8 mouse cellular contexts compared by ENCODE assay signal in the genomic region with DNA sequence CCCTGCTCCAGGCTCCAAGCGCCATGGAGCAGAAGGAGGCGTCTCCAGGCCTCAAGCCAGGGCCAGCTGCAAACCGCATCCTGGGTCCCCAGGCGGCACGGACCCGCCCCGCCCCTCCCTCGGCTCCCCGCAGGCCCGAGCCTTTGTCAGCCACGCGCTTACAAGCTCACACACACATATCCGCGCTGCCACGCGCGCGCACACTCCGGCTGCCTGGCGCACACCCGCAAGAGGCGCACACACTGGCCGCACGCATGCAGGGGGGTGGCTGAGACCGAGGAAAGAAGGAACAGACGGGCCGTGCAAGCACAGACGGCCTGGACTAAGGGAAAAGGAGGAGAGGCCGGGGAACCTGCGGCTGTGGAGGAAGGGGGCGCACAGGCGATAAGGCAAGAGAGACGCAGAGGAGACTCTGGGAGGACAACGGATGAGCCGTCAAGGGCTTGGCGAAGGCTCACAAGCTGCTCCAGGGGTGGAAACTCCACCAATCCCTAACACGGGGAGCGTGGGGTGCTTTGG. TPM values are rescaled to one million over a fixed set of nuclear protein-coding genes. Genes with fewer than 3 reads are reported as not detected.
DNase-seq lines count a peak whose midpoint lies in the region; ATAC-seq and TF ChIP-seq lines count a peak whose summit lies in the region.

No protein-coding gene starts in this region.

- no peaks in the 10 kb centered on the region for H3K27me3 ChIP-seq in cerebellum, adult 2 months (ENCODE audit: control insufficient read depth, insufficient read depth, low read length)
- peaks cover 25% of the 10 kb centered on the region for H3K27me3 ChIP-seq in liver, embryonic 13.5 days

- peak overlapping the region; percentile 55 for H3K4me3 ChIP-seq in cerebellum, adult 2 months (replicated peaks; ENCODE audit: insufficient read depth, low read depth, low read length)
- peak overlapping the region; percentile 67 for H3K4me3 ChIP-seq in liver, embryonic 13.5 days (replicated peaks)

- no peaks in the 10 kb centered on the region for H3K4me1 ChIP-seq in cerebellum, adult 2 months (ENCODE audit: control insufficient read depth, insufficient read depth, low read length)
- H3K4me1 ChIP-seq in liver, embryonic 13.5 days (replicated peaks): peaks cover 71% of the 10 kb centered on the region

- DNase-seq in kidney, adult 18-20 months: peak; percentile 46
- no peak for DNase-seq in kidney, adult 11 months
- peak; percentile 36 to 38 for DNase-seq in cerebellum, adult 2 months
- peak; percentile 57 to 69 for DNase-seq in frontal cortex, postnatal 14 days (ENCODE audit: low spot score in 2 of 2)
- peak; percentile 49 for DNase-seq in kidney, postnatal 14 days
- no peak for DNase-seq in liver, embryonic 13.5 days
- peak; percentile 71 for DNase-seq in retina, embryonic 14.5 days (ENCODE audit: low spot score)
- no peak for DNase-seq in ovary, postnatal 14 days (ENCODE audit: low spot score)

- no peak for TF ChIP-seq POLR2A in cerebellum, adult 2 months (IDR thresholded peaks at IDR 0.05; ENCODE audit: borderline replicate concordance, insufficient read depth, low read length)

- H3K9me3 ChIP-seq in liver, embryonic 13.5 days (replicated peaks): no peaks in the 10 kb centered on the region

- peak overlapping the region; percentile 91 for H3K4me2 ChIP-seq in liver, embryonic 13.5 days

- no peak; the same call in 1 of the 2 replicates for ATAC-seq in liver, embryonic 13.5 days (ENCODE audit: low read depth)

- H3K36me3 ChIP-seq in liver, embryonic 13.5 days: no peaks in the 10 kb centered on the region

- TF ChIP-seq CTCF in cerebellum, adult 2 months (IDR thresholded peaks at IDR 0.05; ENCODE audit: borderline replicate concordance, insufficient read depth, low read depth, low read length): no peak

- 1% methylated on average over 38 of the region's 38 CpGs for WGBS in cerebellum, adult 2 months
- 1% methylated on average over 38 of the region's 38 CpGs for WGBS in liver, embryonic 13.5 days (ENCODE audit: insufficient replicate concordance)

- H3K27ac ChIP-seq in cerebellum, adult 2 months (ENCODE audit: insufficient read depth, low read length): peak overlapping the region; percentile 50; the same call in 1 of the 2 replicates
- peak overlapping the region; percentile 47 for H3K27ac ChIP-seq in liver, embryonic 13.5 days

- H3K9ac ChIP-seq in liver, embryonic 13.5 days: peak overlapping the region; percentile 68

RNA-seq across cellular contexts. Expression of gene Spns2, which starts 0.9 kb away (rescaled TPM):
- 55.3 and 59.5 TPM in 2 replicates for polyA plus RNA-seq in cerebellum, adult 2 months (2012; rRNA removed)
- 4.3 and 5.5 TPM in 2 replicates for polyA plus RNA-seq in liver, embryonic 13.5 days (2015; fragmentation: Nextera tagmentation; extraction: Ambion mirVana)

RNA-seq across cellular contexts. Expression of gene Mybbp1a, which starts 47.7 kb away (rescaled TPM):
- 52.5 and 61.3 TPM in 2 replicates for polyA plus RNA-seq in cerebellum, adult 2 months (2012; rRNA removed)
- 129 and 138 TPM in 2 replicates for polyA plus RNA-seq in liver, embryonic 13.5 days (2015; fragmentation: Nextera tagmentation; extraction: Ambion mirVana)

RNA-seq across cellular contexts. Expression of gene Ggt6, which starts 53.5 kb away (rescaled TPM):
- polyA plus RNA-seq in cerebellum, adult 2 months (2012; rRNA removed): 0.14 and 0.15 TPM in 2 replicates
- not detected in 2 replicates for polyA plus RNA-seq in liver, embryonic 13.5 days (2015; fragmentation: Nextera tagmentation; extraction: Ambion mirVana)

Comparison
In these comparisons a context has a peak if more than half of its experiments do, and no peak if none do; other contexts are left out.
1. DNase-seq: peak in kidney, adult 18-20 months (single experiment), cerebellum, adult 2 months (2 of 2), frontal cortex, postnatal 14 days (2 of 2), kidney, postnatal 14 days (single experiment) and retina, embryonic 14.5 days (single experiment); none in kidney, adult 11 months (single experiment), liver, embryonic 13.5 days (single experiment) and ovary, postnatal 14 days (single experiment).